Mouse (Mus musculus): ENCODE data around the gene Trim8. TPM values are rescaled to one million over a fixed set of nuclear protein-coding genes. Genes with fewer than 3 reads are reported as not detected.

Trim8 gene
- total RNA-seq, 2 experiments from 2014 or later = 38.7 to 40.0 TPM

Other genes with a start within 250 kb of the Trim8 start
- gene Nfkb2, start 197.4 kb upstream of the Trim8 start, total RNA-seq (2021) = 10 to 100 TPM; 16.6 to 22.8 TPM
- gene Psd, start 174.5 kb upstream of the Trim8 start, total RNA-seq (2021) = 1 to 10 TPM in 1 of 2 experiments, under 1 TPM in 1; 0.57 to 1.3 TPM
- gene Fbxl15, start 173.5 kb upstream of the Trim8 start, total RNA-seq (2021) = 1 to 10 TPM; 4.2 to 4.4 TPM
- 10 to 100 TPM; 87.2 to 94.6 TPM for gene Cuedc2, start 163.0 kb upstream of the Trim8 start, total RNA-seq (2021)
- 1 to 10 TPM; 2.4 to 2.5 TPM for gene Mfsd13a, start 160.6 kb upstream of the Trim8 start, total RNA-seq (2021)
- under 1 TPM; 0.33 to 0.50 TPM for gene 2310034G01Rik, start 151.4 kb upstream of the Trim8 start, total RNA-seq (2021)
- 10 to 100 TPM; 88.4 to 97.0 TPM for gene Actr1a, start 106.0 kb upstream of the Trim8 start, total RNA-seq (2021)
- 10 to 100 TPM; 10.8 to 12.7 TPM for gene Sufu, start 104.8 kb upstream of the Trim8 start, total RNA-seq (2021)
- 10 to 100 TPM; 38.5 to 40.4 TPM for gene Arl3, start 71.5 kb downstream of the Trim8 start, total RNA-seq (2021)
- gene Sfxn2, start 71.7 kb downstream of the Trim8 start, total RNA-seq (2021) = 1 to 10 TPM; 3.1 to 3.5 TPM
- 10 to 100 TPM; 51.2 to 59.1 TPM for gene Wbp1l, start 97.4 kb downstream of the Trim8 start, total RNA-seq (2021)
- gene Cyp17a1, start 171.5 kb downstream of the Trim8 start, total RNA-seq (2021) = not detected
- gene Borcs7, start 188.2 kb downstream of the Trim8 start, total RNA-seq (2021) = 1 to 10 TPM; 9.3 to 9.5 TPM
- gene As3mt, start 205.8 kb downstream of the Trim8 start, total RNA-seq (2021) = 10 to 100 TPM; 88.6 to 96.2 TPM